Mouse (Mus musculus) kidney, postnatal 0 days (tissue): Measurements from ENCODE around the gene Stk38. TPM values are rescaled to one million over a fixed set of nuclear protein-coding genes. Genes with fewer than 3 reads are reported as not detected.
A peak's percentile ranks its signal among the peaks of the same experiment; 100 is the strongest.

Source experiments
- ATAC-seq: fragments of 200-750 bp; cut with Nextera tagmentation; replicated peaks from 2 replicates; pipeline ENCODE4 v1.8.0; 2017; ENCODE audit warnings: low read depth, moderate number of reproducible peaks, moderate TSS enrichment, moderate library complexity; ENCODE audit not compliant: low FRiP score
- DNase-seq: peaks from one replicate; pipeline ENCODE4 v3.0.0-alpha.2; 2016; ENCODE audit warnings: low spot score
- H3K27ac ChIP-seq: fragments of 300-500 bp; sonication (generic); 2 replicates; pipeline ENCODE4 v1.5.1; 2014; ENCODE audit warnings: mild to moderate bottlenecking
- H3K27me3 ChIP-seq: fragments of 300-500 bp; sonication (generic); 2 replicates; pipeline ENCODE4 v1.6.1; 2014; ENCODE audit warnings: low read length, mixed read lengths; ENCODE audit not compliant: insufficient read depth
- H3K36me3 ChIP-seq: fragments of 300-500 bp; sonication (generic); 2 replicates; pipeline ENCODE4 v1.6.1; 2014; ENCODE audit warnings: low read length, mixed read lengths; ENCODE audit not compliant: insufficient read depth
- H3K4me1 ChIP-seq: fragments of 300-500 bp; sonication (generic); replicated peaks from 2 replicates; pipeline ENCODE4 v1.6.1; 2014; ENCODE audit warnings: antibody characterized with exemption, low read length, mixed read lengths; ENCODE audit not compliant: insufficient read depth
- H3K4me2 ChIP-seq: fragments of 300-500 bp; sonication (generic); 2 replicates; pipeline ENCODE4 v1.6.1; 2014; ENCODE audit warnings: mild to moderate bottlenecking, low read length, moderate library complexity, mixed read lengths
- H3K4me3 ChIP-seq: fragments of 300-500 bp; sonication (generic); replicated peaks from 2 replicates; pipeline ENCODE4 v1.5.1; 2014; ENCODE audit warnings: low read depth, low read length
- H3K9ac ChIP-seq: fragments of 300-500 bp; sonication (generic); 2 replicates; pipeline ENCODE4 v1.6.1; 2014; ENCODE audit warnings: low read depth, low read length
- H3K9me3 ChIP-seq: fragments of 300-500 bp; sonication (generic); replicated peaks from 2 replicates; pipeline ENCODE4 v1.6.1; 2016; ENCODE audit warnings: low read length, inconsistent platforms, mixed read lengths
- CTCF ChIP-seq: IDR thresholded peaks from 2 replicates; pipeline ENCODE4 v1.5.1; 2016; ENCODE audit warnings: antibody characterized with exemption, low read depth, mild to moderate bottlenecking, moderate library complexity
- WGBS: fragments of 180-500 bp; shearing (Covaris S2); extraction: QIAGEN DNeasy Blood & Tissue Kit; methylation state at CpG from one replicate; pipeline ENCODE4 v1.1.7; 2014; 5-methylcytosine and 5-hydroxymethylcytosine counted together
- polyA plus RNA-seq: library from polyadenylated mRNA; unstranded; fragments of >200 nt; fragmentation: Nextera tagmentation; extraction: Ambion mirVana; gene quantifications from 2 replicates; pipeline ENCODE4 v1.2.1, GENCODE M21; 2015

The Stk38 gene
- polyA plus RNA-seq, 1 experiment from 2014 or later = 58.8 TPM

DNA sequence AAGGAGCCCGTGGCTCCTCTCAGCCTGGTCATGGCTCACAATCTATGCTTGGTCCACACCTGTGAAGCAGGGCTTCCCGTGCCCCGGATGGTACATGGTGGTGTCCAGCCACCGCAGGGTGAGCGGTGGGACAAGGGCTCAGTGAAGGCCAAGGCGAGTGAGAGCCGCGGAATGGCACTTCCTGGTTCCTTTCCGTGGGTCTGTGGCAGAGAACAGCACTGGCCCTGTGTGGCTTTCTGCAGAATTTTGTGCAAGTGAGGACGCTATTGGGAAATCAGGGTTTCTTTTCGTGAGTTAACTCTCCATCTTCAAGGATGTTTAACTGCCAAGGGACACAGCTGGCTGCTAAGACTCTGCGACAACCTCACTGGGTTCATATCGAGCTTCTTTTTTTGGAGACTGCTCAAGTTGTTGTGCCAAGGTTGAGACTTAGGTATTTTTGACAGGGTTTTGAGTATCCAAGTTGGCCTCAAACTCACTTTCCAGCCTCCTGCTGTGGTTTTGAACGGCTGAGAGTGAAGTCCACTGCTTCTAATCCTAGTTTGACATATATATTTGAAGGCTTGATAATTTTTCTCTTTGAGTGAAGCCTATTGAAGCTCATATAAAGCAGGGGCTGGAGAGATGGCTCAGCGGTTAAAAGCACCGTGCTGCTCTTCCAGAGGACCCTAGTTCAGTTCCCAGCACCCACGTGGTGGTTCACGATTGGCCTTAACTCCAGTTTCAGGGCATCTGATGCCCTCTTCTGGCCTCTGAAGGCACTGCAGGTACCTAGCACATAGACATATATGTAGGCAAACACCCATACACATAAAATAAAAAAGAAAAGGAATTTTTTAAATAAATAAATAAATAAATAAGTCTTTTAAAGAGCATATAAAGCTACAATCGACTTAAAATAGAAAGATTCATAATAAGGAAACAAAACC, 60.5 kb downstream of the Stk38 start:
- 90% methylated on average over 19 of the region's 19 CpGs for WGBS
- no peak overlapping the region for H3K4me2 ChIP-seq
- peaks cover 5% of the 10 kb centered on the region; the same call in 1 of the 2 replicates for H3K4me1 ChIP-seq
- no peaks in the 10 kb centered on the region for H3K27me3 ChIP-seq
- DNase-seq (no peak), ATAC-seq (no peak)
- peak; percentile 25; the same call in 1 of the 2 replicates for TF ChIP-seq CTCF
- H3K9me3 ChIP-seq = 0 out of 2 replicates have a peak, but pooled peaks cover 6% of the 10 kb centered on the region
- H3K27ac ChIP-seq = no peak overlapping the region
- H3K4me3 ChIP-seq = no peak overlapping the region
- H3K9ac ChIP-seq = no peak overlapping the region
- no peaks in the 10 kb centered on the region for H3K36me3 ChIP-seq

DNA sequence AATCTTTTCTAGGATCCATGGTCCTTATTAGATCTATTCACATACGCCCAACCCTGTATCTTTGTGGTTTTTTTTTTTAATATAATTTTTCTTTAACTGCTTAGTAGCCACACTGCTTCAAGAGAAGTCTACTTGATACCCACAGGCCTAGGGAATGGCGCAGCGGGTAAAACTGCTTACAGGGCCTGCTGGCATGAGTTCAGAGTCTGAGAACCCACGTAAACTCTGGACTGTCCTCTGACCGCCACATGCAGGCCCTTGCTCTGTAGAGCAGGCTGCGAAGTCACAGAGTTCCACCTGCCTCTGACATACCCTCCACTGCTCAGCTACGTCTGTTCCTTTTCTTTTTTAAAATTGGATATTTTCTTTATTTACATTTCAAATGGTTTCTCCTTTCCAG, 63.3 kb downstream of the Stk38 start:
- 89% methylated on average over 7 of the region's 7 CpGs for WGBS
- ATAC-seq = no peak
- DNase-seq = no peak
- Histone ChIP-seq H3K27ac (no peak overlapping the region), H3K4me2 (no peak overlapping the region), H3K4me1 (no peaks in the 10 kb centered on the region), H3K27me3 (no peaks in the 10 kb centered on the region), H3K9ac (no peak overlapping the region), H3K36me3 (no peaks in the 10 kb centered on the region), H3K9me3 (0 out of 2 replicates have a peak, but pooled peaks cover 6% of the 10 kb centered on the region), H3K4me3 (no peak overlapping the region)
- TF ChIP-seq CTCF = no peak

DNA sequence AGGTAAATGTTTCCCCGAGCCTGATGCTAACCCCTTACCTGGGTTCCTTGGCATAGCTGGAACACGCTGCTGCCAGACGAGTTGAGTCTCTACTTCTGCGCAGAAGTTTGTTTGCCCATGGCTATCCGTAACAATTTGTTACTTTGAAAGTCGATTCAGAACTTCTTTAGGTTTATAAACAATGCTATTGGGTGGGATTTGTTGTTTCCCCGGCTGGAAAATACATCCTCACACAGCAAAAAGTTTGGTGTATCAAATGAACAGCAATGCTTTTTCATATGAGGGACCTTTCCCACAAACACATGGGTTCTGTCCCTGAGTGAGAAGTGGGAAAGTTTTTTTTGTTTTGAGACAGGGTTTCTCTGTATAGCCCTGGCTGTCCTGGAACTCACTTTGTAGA, 64.1 kb downstream of the Stk38 start, which contains the start of gene Pxt1:
Pxt1 (minus strand) TSS at position 101 of the 400 bp plus-strand sequence.
- Histone ChIP-seq H3K9ac (no peak within 1 kb of the TSS), H3K27me3 (no peaks in the 10 kb centered on the region), H3K4me2 (no peak within 1 kb of the TSS), H3K9me3 (0 out of 2 replicates have a peak, but pooled peaks cover 6% of the 10 kb centered on the region), H3K36me3 (no peaks in the 10 kb centered on the region), H3K4me1 (no peaks in the 10 kb centered on the region), H3K4me3 (no peak within 1 kb of the TSS), H3K27ac (no peak within 1 kb of the TSS)
- 91% methylated on average over 7 of the region's 7 CpGs for WGBS
- DNase-seq (no peak), ATAC-seq (no peak)
- no peak for TF ChIP-seq CTCF

DNA sequence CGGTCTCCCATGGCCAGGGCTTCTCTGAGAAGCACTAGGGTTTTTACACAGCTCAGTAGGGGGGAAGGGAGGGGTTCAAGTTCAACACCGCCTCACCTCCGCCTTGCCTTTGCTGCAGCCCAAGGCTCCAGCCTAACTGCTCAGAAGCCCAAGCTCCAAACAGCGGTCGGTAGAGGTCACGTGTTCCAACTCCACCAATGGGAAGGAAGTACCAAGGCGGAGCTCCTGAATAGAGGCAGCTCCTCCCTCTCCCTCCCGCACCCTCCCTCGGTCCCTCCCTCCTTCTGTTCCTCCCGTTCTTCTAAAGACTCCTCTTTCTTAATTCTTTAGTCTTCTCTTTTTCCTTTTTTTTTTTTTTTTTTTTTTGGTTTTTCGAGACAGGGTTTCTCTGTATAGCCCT, 65.7 kb downstream of the Stk38 start:
- Histone ChIP-seq H3K9ac (no peak overlapping the region), H3K4me2 (no peak overlapping the region), H3K27me3 (no peaks in the 10 kb centered on the region), H3K36me3 (no peaks in the 10 kb centered on the region), H3K4me3 (no peak overlapping the region), H3K9me3 (0 out of 2 replicates have a peak, but pooled peaks cover under 1% of the 10 kb centered on the region), H3K4me1 (no peaks in the 10 kb centered on the region), H3K27ac (no peak overlapping the region)
- no peak for TF ChIP-seq CTCF
- 82% methylated on average over 10 of the region's 11 CpGs for WGBS
- ATAC-seq (no peak), DNase-seq (no peak)

DNA sequence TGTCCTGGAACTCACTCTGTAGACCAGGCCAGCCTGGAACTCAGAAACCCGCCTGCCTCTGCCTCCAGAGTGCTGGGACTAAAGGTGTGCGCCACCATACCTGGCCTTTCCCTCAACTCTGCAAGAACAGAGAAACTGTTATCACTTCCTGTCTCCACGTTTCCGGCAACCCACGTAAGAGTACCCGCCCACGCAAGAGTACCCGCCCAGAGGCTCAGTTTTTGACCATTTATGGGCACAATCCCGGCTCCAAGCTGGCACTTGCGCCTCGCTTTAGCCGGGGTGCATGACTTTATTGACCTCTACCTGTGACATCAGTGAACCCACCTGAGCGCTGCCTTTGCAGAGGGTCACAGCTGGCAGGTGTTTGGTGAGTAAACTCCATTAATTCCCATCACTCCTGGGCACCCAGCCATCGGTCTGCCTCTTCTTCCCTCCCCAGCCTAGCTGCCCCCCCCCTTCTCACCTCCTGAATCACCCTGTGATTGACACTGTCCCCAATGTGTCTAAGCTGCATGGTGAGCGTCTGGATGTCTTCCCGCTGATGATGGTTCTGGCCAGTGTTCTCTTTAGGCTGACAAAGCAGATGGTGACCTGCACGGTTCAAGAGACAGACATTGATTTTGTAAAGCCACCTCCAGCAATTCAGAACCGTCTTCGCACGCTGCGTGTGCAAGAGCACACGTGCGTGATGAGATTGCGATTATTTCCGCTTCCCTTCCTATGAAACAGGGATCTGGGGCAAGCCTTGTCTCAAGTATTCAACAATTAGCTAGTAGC, 66.8 kb downstream of the Stk38 start:
- Histone ChIP-seq H3K36me3 (no peaks in the 10 kb centered on the region), H3K4me2 (no peak overlapping the region), H3K27ac (no peak overlapping the region), H3K9me3 (no peaks in the 10 kb centered on the region), H3K4me3 (no peak overlapping the region), H3K27me3 (no peaks in the 10 kb centered on the region), H3K4me1 (no peaks in the 10 kb centered on the region), H3K9ac (no peak overlapping the region)
- DNase-seq = no peak
- ATAC-seq = no peak
- no peak for TF ChIP-seq CTCF
- 92% methylated on average over 25 of the region's 25 CpGs for WGBS
